Mouse (Mus musculus) gastrocnemius, postnatal 4 days (tissue): ENCODE results near the gene Nol4l. TPM values are rescaled to one million over a fixed set of nuclear protein-coding genes. Genes with fewer than 3 reads are reported as not detected.

ENCODE experiments used
- DNase-seq, 2 experiments: peaks; one replicate each; pipeline ENCODE4 v3.0.0; 2021 to 2022; ENCODE audit warnings: low spot score in 2 of 2, mixed read lengths in 2 of 2
- total RNA-seq, 2 experiments: library from RNA; stranded (reverse); gene quantifications; 2 replicates each; pipeline ENCODE4 v1.2.3; 2021

Gene Nol4l
- total RNA-seq, 2 experiments from 2014 or later, result 7.5 to 9.1 TPM

DNA sequence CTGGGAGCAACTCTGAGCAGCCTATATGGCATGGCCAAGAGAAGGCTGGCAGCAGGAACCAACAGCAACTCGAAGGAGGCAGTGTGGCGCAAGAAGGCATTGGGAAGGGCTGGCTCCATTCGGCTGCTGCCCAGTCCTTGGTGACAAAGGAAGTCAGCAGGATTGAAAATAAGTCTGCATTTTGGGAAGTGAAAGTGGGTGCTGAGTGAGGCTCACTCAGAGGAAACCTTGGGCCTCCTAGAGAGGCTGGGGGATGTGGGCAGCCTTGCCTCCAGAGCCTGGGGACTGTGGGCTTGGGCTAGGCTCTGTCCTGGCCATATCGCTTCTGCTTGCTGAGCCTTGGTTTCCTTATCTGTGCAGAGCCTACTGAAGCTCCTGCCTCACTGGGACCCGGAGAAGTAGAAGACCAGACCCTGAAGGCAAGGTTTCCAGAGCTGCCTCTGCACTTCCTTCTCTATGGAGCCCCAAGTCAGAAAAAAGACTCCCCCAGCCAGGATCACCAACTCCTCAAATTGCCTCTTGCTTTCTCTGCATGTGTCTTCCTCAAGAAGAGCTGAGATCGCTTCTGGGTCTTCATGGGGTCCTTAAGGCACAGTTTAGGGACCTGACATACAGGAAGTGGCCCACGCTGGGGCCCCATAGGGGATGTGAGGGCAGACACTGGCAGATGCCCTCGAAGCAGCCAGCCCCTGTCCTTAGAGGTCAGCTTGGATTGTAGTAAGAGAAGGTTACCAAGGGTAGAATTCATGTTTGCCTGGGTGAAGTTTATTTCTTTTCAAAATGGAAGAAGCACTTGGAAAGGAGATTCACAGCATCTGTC is 14.3 kb upstream of the Nol4l start:
- DNase-seq, result no peak

DNA sequence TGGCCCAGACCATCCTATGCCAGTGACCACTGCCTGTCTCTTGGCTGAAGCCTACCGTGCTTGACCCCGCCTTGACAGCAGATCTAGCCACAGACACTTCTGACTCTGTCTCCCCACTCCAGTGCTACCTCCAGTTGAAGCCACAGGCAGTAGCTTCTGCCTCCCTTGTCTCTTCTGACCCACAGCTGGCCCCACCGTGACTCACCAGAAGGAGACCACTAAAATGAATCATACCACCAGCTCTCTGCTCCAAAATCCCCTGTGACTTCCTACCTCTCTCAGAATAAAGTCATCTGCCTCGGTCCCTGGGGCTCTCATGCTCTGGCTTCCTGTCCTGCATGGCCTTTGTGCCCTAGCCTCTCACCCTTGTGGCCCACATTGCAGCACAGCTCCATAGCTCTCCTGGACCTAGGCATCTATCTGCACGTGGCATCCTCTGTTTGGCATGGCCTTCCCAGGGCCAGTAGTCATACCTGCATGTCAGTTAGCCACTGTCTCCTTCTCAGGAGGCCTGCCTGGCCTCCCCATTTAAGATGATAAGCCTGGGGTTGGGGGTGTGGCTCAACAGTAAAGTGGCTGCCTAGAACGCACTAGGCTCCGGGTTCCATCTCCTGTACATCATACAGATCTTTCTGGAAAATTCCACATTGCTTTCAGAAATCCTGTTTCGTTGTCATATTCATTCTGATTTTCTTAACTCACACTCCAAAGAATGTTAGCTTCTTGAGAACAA is 13.3 kb upstream of the Nol4l start:
- DNase-seq, result no peak

DNA sequence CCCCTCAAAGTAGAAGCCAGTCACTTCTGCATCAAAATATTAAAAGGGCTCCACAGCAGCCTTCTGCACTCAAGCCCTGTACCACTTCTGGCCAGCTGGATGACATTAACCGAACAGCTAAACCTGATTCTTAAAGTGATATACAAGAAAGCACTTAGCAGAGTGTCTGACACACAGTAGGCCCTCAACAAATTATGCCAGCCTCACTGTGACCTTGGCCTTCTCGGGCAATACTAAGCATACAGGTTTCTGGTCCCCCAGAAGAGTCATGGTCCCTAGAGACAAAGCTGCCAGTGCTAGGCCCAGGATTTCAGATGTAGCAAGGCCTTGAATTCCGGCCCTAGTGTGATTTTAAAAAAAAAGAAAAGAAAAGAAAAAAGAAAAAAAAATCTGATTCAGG is 9.1 kb upstream of the Nol4l start:
- no peak for DNase-seq

DNA sequence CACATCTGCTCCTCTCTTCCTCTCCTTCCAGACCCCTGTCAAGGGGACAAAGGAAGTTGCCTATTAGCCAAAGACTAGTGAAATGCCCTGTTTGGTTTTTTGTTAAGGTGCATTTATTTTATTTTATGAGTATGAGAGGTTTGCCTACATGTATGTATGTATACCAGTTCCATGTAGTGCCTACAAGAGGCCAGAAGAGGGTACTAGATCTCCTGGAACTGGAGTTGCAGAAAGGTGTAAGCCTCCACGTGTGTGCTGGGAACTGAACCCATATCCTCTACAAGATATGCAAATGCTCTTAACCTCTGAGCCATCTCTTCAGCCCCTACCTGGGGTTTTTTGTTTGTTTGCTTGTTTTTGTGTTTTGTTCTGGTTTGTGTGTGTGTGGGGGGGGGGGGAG is 4.2 kb upstream of the Nol4l start:
- no peak for DNase-seq

DNA sequence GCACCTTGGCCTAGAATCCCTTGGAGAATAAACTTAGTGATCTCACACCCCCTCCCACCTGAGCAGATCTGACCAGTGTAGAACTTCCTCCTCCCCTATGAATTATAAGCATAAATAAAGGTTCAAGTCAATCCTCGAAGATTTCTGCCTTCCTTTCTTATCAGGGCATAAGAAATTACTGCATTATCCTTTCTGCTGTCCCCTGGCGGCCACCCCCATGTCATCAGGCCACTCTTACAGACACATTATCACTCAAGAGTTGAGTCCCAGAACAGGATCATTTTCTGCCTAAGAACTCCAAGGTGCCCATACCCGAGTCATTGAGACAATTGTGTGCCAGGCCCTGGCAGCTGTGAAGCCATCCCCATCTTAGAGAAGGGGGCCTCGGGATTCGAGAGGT is 1.2 kb upstream of the Nol4l start:
- DNase-seq, result no peak

DNA sequence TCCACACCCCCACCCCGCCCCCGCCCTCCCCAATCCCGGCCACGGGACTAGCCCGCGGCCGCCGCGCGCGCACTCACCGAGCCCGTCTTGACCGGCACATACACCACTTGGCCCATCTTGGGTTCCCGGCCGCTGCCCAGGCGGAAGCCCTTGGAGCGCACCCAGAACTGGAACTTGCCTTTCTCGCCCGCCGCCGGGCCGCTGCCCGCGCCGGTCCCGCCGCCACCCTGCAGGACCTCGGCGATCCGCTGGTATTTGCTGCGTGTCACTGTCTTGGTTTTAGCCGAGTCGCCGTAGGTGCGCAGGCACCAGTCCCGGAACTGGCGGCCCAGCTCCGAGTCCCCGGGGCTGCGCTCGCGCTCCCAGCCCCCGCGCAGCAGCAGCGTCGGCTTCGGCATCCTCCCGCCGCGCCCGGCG is 398 bp downstream of the Nol4l start:
- peak in 1 of 2 experiments; percentile 56 for DNase-seq

DNA sequence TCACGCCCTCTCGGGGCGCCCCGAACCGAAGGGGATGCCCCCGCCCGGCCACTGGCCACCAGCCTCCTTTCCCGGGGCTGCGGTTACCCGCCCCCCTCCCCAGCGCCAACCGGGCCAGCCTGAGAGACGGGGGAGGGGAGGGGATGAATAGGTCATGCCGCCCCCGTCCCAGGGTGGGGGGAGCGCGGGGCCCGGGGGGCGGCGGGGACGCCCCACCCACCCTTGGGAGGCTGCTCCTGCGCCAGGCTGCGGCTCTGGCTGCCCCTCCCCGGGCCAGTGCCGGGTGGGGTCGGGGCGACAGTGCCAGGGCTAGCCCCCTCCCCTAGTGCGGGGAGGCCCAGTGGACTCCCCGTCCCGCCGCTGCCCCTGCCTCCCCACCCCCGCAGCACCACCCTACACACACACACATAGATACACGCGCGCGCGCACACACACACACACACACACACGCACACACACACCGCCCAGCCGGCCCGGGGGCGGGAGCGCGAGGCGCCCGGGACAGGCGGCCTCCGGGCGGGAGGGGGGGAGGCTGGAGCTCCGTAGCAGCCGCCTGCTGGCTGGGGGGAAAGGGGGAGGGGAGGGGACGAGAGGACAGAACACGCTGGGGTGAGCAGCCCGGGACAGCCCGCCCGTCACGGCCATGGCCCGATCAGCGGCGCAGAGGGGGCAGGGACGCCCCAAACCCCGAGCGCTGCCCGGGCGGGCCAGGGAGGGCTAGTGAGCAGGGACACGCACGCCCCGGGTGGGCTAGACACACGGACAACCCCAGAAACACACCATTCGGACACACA is 1.0 kb downstream of the Nol4l start:
- DNase-seq, result peak in 1 of 2 experiments; percentile 39

DNA sequence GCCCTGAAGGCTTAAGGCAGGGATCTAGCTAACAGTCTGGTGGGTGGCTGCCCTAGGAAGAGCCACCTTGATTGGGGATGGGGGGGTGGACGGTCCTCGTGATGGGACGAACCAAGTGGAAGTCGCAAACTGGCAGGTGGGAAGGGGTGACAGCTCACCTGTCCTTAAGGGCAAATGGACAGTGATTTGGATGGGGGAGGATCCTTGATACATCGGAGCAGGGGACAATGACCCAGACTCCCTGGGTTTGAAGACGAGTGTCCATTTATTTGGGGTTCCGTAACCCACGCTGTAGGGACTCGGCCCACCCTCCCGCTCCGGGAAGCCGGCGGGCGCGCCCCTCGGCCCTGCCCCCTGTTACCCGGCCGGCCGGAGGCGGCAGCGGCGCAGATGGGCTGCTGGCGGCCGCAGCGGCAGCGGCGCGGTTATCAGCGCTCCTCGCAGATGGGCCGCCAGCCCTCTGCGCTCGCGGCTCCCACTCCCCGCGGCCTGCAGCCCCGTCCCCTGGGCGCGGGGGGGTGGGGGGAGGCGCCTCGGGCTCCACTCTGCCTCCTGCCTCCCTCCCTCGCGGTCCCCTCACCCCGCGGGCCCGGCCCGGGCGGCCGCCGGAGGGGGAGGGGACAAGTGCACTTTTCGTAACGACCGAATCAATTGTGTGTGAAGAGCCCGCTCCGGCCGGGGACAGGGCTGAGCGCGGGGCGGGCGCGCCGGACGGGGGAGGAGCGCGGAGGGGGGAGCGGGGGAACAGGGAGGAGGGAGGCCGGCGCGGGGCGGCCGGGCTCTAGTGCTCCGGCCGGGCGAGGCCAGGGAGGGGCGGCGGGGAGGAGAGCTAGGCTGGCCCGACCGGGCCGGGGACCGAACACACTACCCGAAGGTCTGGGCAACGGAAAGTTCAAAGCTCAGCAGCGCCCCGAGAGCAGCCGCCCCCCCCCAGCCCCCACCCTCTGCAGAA is 1.9 kb downstream of the Nol4l start:
- peak; percentile 39 to 43 for DNase-seq

DNA sequence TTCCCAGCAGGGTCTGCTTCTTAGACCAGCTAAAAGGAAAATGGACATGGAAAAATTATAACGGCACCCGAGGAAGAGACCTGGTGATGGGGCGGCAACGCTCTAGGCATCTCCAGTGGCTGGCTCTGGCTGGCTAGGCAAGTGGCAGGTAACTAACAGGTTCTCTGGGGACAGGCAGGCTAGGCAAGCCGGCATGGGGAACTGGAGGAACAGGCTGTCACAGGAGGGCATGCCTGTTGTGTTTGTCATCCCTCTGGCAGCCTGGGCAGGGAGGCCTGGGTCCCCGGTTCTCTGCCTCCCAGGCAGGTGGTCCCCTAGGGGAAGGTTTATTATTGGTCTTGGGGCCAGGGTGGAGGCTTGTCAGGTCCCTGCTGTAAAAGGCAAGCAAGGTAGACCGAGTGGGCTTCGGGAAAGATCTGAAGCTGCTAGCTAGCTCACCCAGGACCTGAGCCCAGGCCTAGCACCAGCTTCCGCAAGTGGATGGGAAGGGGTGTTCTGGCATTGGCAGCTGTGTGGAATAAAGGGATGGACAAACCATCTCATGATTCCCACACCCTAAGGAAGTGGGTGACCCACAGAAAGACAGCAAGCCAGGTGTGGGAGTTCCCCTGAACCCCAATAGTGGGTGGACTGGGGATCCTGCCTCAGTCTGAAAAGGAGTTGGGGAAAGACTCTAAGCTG is 2.8 kb downstream of the Nol4l start:
- no peak for DNase-seq

DNA sequence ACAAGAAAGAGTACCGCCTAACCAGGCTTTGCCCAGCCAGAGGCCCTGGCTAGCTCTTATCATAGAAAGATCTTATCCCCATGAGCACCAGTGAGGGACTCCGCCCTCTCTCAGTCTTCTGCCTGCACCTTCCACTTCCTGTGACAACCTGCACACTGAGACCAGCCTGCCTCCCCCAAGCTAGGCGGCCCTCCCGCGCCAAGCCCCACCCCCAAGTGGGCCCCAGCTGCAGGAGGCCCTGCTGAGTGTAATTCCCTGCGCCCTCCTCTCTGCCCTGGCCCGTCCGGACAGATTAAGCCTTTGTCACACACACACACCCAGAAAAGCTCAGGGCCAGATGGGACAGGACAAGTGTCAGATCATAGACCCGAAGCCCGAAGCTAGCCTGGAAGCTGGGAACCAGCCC is 3.9 kb downstream of the Nol4l start:
- DNase-seq, result no peak

DNA sequence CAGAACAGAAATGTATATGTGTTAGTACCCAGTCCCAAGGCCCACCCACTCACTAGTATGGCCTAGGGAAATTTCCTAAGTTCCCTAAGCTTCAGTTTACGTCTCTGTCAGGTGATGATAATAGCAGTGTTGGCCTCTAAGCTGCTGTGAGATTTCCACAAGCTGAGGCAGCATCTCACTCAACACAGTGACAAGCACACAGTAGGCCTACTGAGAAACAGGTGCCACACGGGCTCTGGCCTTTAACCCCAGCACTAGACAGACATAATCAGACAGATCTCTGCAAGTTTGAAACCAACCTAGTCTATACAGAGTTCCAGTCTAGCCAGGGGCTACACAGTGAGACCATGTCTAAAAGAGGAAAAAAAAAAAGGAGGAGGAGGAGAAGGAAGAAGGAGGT is 5.0 kb downstream of the Nol4l start:
- DNase-seq, result no peak

DNA sequence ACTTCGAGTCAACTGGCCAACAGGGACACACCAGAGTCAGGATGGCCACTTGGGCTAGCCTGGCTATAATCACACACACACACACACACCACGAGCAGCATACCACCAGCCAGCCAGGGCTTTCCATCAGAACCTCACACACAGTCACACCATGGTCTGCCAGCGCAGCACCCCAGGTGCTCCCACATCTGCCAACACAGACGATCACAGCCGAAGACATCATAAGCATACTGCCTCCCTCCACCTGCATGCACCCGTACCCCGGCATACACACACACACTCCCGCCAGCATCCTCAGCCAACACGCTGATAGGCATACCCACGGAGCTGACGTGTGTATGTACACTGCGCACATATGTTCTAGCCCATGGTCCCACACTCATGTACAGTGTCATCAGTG is 6.1 kb downstream of the Nol4l start:
- DNase-seq, result no peak

DNA sequence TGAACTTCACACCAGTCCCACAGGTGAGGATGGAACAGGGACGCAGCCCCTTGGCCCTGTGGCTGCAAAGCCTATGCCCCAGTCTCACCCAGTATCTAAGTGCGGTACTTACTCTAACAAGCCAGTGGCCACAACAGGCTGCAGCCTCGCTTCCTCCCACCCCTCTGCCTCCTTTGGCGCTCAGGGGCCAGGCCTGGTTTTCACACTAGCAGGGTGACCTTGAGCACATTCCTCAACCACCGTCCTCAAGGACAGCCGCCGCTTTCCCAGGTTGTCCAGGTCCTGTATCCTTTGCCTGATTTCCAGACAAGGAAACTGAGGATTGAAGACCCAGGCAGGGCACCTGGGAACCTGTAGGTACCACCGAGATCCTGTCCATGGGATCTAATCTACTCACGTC is 6.6 kb downstream of the Nol4l start:
- DNase-seq, result no peak

DNA sequence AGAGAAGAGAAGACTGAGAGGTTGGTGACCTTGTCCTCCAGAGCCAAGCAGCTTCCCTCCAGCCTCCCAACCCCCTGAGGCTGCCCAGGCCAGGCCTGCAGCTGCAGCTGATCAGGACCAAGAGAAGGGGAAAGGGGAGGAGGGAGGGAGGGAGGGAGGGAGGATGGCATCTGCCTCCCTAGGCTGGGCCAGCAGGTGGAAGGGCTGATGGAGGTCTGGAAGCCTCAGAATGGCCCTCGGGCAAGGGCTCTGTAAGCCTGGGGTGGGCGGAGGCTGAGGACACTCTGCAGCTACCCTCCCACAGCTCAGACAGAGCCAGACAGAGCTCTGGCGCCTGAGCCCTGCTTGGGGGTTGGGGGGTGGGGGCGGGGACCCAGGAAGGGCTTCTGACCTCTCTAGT is 7.5 kb downstream of the Nol4l start:
- no peak for DNase-seq

DNA sequence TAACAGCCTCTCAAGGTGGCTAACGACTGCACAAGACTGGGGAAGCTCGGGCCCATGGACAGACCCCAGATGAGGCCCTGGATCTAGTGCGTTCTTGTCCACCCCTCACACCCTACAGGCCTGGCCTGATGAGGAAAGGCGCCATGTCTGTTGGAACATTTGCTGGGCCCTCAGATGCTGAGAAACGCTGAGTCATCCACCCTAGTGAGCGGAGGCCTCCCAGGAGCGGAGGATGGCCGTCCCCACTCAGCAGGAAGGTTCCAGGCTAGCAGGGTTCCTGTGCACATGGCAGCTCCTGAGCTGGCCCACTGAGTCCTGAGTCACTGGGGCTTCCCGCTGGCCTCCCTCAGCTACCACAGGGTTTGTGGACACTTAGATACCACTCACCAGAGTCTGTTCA is 9.7 kb downstream of the Nol4l start:
- DNase-seq, result no peak

DNA sequence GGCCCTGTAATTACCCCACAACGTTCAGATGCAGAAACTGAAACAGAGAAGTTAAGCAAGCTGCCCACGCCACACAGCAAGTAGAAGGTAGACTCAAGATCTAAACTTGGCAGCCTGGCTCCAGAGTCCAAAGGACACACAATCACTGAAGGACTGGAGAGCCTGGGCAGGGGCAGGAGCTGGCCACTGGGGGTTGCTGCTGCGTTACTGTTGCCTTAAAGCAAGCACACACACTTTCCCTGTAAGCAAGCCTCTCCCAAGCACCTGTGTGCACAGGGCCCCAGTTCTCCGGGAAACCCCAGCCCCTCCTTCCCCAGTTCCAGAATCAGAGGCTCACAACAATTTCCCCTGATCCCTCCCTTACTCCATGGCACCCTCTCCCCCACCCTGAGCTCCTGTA is 12.8 kb downstream of the Nol4l start:
- no peak for DNase-seq

DNA sequence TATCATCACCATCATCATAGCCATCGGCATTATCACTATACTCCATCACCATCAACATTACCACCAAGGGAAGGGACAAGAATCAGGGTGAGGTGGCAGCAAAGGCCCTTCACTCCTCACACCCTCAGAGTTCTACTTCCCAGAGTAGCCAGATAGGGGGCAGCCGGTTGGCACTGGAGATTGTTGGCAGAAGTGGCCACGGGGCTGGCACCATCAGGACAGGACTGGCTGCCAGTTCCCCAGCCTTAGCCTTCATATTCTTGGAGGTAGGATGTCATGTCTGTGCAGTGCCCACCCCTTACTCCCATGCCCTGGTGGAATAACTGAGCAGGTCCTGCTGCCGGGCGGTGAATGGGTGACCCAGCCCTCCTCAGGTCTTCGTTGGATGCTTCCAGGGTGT is 14.2 kb downstream of the Nol4l start:
- DNase-seq, result no peak

DNA sequence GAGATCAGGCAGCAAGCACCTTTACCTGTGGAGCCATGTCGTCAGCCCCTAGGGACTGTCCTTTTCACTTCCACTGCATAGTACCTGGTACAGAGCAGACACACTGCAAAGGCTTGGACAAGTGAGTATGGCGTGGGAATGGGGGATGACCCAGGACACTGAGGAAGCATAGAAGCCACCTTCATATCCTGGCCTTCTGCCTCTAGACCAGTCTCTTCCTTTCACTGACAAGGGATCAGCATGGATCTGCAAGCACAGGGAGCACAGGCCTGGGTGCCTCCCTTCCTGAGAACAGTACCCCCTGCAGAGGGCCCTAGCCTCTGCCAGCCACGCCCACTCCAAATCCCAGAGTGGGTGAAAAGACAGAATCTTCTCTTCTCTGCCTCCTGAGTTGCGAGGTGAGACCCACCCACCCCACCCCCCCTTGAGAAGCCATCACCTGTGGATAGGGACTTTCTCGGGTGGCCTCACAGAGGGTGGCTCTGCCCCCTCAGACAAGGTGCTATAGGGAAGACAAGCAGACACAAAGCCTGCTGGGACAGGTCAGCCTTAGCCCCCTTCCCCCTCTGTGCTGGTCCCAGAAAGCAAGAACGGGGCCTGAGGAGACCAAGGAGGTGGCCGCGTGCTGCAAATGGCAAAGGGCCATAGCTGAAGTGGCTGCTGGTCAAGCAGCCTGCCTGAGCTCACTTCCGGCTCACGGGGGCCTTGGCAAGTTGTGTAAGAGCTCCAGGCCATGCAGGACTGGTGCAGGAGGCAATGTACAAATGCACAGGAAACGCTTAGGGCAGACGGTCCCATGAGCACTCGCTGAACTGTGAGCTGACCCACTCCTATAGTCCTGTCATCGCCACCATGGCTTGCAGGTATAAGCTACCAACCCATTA is 15.0 kb downstream of the Nol4l start:
- no peak for DNase-seq

DNA sequence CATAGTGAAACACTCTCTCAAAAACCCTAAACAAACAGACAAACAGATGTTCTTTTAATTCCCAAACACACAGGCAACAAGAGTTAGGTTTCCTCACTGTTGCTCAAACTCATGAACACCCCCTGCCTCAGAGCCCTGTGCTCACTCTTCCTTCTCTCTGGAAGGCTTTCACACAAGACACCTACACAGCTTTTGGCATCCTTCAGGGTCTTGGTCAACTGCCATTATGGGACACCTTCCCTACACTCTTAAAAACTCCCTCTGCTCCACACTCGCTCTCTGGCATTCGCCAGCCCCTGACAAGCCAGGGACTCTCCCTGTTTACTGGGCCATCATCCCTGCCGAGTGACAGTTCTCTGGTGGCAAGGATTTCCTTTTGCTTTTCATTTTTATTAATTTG is 15.8 kb downstream of the Nol4l start:
- no peak for DNase-seq
